Mouse (Mus musculus) heart, postnatal 0 days (tissue): Measurements from ENCODE around the gene Gm3336. TPM values are rescaled to one million over a fixed set of nuclear protein-coding genes. Genes with fewer than 3 reads are reported as not detected.

Source experiments
- ATAC-seq: fragments of 200-750 bp; cut with Nextera tagmentation; 2 replicates; pipeline ENCODE4 v1.8.0; 2017; ENCODE audit warnings: low read depth, moderate number of reproducible peaks, moderate library complexity; ENCODE audit not compliant: insufficient read depth
- DNase-seq: peaks from one replicate; pipeline ENCODE4 v3.0.0-alpha.2; 2016; ENCODE audit warnings: low spot score
- H3K27ac ChIP-seq: fragments of 300-500 bp; sonication (generic); 2 replicates; pipeline ENCODE4 v1.5.1; 2014; ENCODE audit warnings: low read depth, mild to moderate bottlenecking
- H3K27me3 ChIP-seq: fragments of 300-500 bp; sonication (generic); 2 replicates; pipeline ENCODE4 v1.6.1; 2014; ENCODE audit warnings: low read length, mixed read lengths; ENCODE audit not compliant: control insufficient read depth, insufficient read depth
- H3K36me3 ChIP-seq: fragments of 300-500 bp; sonication (generic); replicated peaks from 2 replicates; pipeline ENCODE4 v1.6.1; 2014; ENCODE audit warnings: low read length, mixed read lengths; ENCODE audit not compliant: control insufficient read depth, insufficient read depth
- H3K4me1 ChIP-seq: fragments of 300-500 bp; sonication (generic); 2 replicates; pipeline ENCODE4 v1.6.1; 2014; ENCODE audit warnings: antibody characterized with exemption; ENCODE audit not compliant: control insufficient read depth, insufficient read depth
- H3K4me2 ChIP-seq: fragments of 300-500 bp; sonication (generic); 2 replicates; pipeline ENCODE4 v1.6.1; 2014; ENCODE audit warnings: low read depth, mild to moderate bottlenecking, low read length, moderate library complexity
- H3K4me3 ChIP-seq: fragments of 300-500 bp; sonication (generic); 2 replicates; pipeline ENCODE4 v1.5.1; 2014; ENCODE audit warnings: low read depth, low read length
- H3K9ac ChIP-seq: fragments of 300-500 bp; sonication (generic); replicated peaks from 2 replicates; pipeline ENCODE4 v1.6.1; 2014; ENCODE audit warnings: low read depth, low read length, mixed read lengths
- H3K9me3 ChIP-seq: fragments of 300-500 bp; sonication (generic); replicated peaks from 2 replicates; pipeline ENCODE4 v1.6.1; 2016; ENCODE audit warnings: low read length; ENCODE audit not compliant: control insufficient read depth
- CTCF ChIP-seq: IDR thresholded peaks from 2 replicates; pipeline ENCODE4 v1.5.1; 2016; ENCODE audit warnings: antibody characterized with exemption, control low read depth, low read depth
- EP300 ChIP-seq: IDR thresholded peaks from 2 replicates; pipeline ENCODE4 v1.6.1; 2016; ENCODE audit warnings: antibody characterized with exemption, low read depth
- whole genome bisulfite sequencing: fragments of 180-500 bp; shearing (Covaris S2); extraction: QIAGEN DNeasy Blood & Tissue Kit; methylation state at CpG from one replicate; pipeline ENCODE4 v1.1.7; 2014; 5-methylcytosine and 5-hydroxymethylcytosine counted together
- polyA plus RNA-seq: library from polyadenylated mRNA; unstranded; fragments of >200 nt; fragmentation: Nextera tagmentation; extraction: Ambion mirVana; gene quantifications from 2 replicates; pipeline ENCODE4 v1.2.1, GENCODE M21; 2015
- total RNA-seq: library from RNA; depleted of rRNA; stranded (reverse); fragments of >200 nt; gene quantifications from 2 replicates; pipeline ENCODE4 v1.2.3, GENCODE M21; 2014; ENCODE audit warnings: low replicate concordance

Gm3336 gene
- total and polyA plus RNA-seq, 2 experiments from 2014 or later, result not detected

DNA sequence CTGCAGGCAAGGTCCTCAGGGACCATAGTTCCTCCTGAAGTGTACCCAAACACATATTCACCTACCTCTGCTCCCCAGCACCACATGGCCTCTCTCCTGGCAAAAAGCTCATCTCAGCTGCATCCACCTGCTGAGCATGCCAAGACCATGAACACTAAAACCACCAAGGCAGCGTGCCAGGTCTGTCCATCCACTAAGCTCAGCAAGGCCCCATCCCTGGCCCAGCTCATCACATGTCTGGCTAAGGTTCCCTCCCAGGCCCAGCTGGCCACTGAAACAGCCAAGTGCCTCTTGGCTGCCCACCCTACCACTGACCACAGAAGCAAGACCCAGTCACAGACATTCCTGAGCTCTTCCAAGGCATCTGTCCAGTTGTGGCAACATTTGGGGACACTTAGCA is 8.0 kb upstream of the Gm3336 start:
- DNase-seq (no peak), ATAC-seq (no peak)
- Histone ChIP-seq H3K4me3 (no peak overlapping the region), H3K36me3 (no peaks in the 10 kb centered on the region), H3K4me2 (no peak overlapping the region), H3K9ac (no peak overlapping the region), H3K4me1 (no peaks in the 10 kb centered on the region), H3K9me3 (no peaks in the 10 kb centered on the region), H3K27me3 (no peaks in the 10 kb centered on the region), H3K27ac (no peak overlapping the region)
- 100% methylated on average over 1 of the region's 1 CpGs for WGBS
- TF ChIP-seq CTCF (no peak), EP300 (no peak)

GRCm38 (mm10) chr8:70711041-70711440 is 7.3 kb upstream of the Gm3336 start:
- TF ChIP-seq CTCF (no peak), EP300 (no peak)
- no peaks in the 10 kb centered on the region for H3K4me1 ChIP-seq
- H3K9ac ChIP-seq, result no peak overlapping the region
- no peak overlapping the region for H3K27ac ChIP-seq
- no peaks in the 10 kb centered on the region for H3K27me3 ChIP-seq
- H3K4me2 ChIP-seq, result no peak overlapping the region
- ATAC-seq (peak; percentile 15; the same call in 1 of the 2 replicates), DNase-seq (no peak)
- WGBS, result 80% methylated on average over 11 of the region's 11 CpGs
- no peaks in the 10 kb centered on the region for H3K9me3 ChIP-seq
- H3K4me3 ChIP-seq, result no peak overlapping the region
- no peaks in the 10 kb centered on the region for H3K36me3 ChIP-seq

DNA sequence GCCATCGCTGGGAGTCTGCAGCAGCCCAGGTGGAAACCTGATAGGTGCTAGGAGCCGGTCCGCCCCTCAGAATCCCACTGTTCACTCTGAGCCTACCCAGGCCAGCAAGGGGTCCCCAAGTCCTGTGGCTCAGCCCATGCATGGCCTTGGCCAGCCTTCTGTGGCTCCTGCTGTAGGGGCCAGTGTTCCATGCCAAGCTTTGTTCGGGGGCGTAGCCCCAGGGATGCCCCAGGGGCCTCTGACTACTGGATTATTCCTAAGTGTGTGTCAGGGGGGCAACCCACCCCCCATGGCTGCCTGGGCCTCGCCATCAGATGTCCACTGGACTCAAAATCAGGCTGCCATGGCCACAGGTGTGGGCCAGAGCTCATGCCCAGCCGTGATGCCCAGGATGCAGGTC is 4.4 kb upstream of the Gm3336 start:
- 78% methylated on average over 7 of the region's 7 CpGs for WGBS

GRCm38 (mm10) chr8:70715086-70715485 is 3.3 kb upstream of the Gm3336 start:
- 0 out of 2 replicates have a peak, but pooled peaks cover 8% of the 10 kb centered on the region for H3K27me3 ChIP-seq
- H3K9me3 ChIP-seq, result no peaks in the 10 kb centered on the region
- TF ChIP-seq EP300 (no peak), CTCF (no peak)
- H3K36me3 ChIP-seq, result no peaks in the 10 kb centered on the region
- ATAC-seq, result no peak
- 48% methylated on average over 2 of the region's 2 CpGs for WGBS
- no peak overlapping the region for H3K27ac ChIP-seq
- H3K4me2 ChIP-seq, result no peak overlapping the region
- H3K4me3 ChIP-seq, result no peak overlapping the region
- H3K4me1 ChIP-seq, result no peaks in the 10 kb centered on the region
- no peak overlapping the region for H3K9ac ChIP-seq
- no peak for DNase-seq

More for the DNA sequence above, 4.4 kb upstream of the Gm3336 start:
- Histone ChIP-seq H3K27ac (no peak overlapping the region), H3K4me2 (no peak overlapping the region), H3K9ac (no peak overlapping the region), H3K36me3 (no peaks in the 10 kb centered on the region), H3K9me3 (no peaks in the 10 kb centered on the region), H3K27me3 (0 out of 2 replicates have a peak, but pooled peaks cover 4% of the 10 kb centered on the region), H3K4me1 (no peaks in the 10 kb centered on the region), H3K4me3 (no peak overlapping the region)
- no peak for TF ChIP-seq EP300
- no peak for TF ChIP-seq CTCF
- DNase-seq, result no peak
- no peak for ATAC-seq

GRCm38 (mm10) chr8:70716521-70717400 is 1.6 kb upstream of the Gm3336 start:
- Histone ChIP-seq H3K9ac (no peak overlapping the region), H3K27ac (no peak overlapping the region), H3K9me3 (no peaks in the 10 kb centered on the region), H3K4me1 (no peaks in the 10 kb centered on the region), H3K4me3 (no peak overlapping the region), H3K4me2 (no peak overlapping the region), H3K27me3 (0 out of 2 replicates have a peak, but pooled peaks cover 8% of the 10 kb centered on the region), H3K36me3 (no peaks in the 10 kb centered on the region)
- DNase-seq, result no peak
- no peak for TF ChIP-seq EP300
- TF ChIP-seq CTCF, result no peak
- ATAC-seq, result no peak
- WGBS, result 75% methylated on average over 40 of the region's 40 CpGs
